Mouse (Mus musculus) myocyte (in vitro differentiated cells): Measurements from ENCODE around the gene Klf9.

Source experiments
- MYOD1 ChIP-seq, 3 experiments: IDR thresholded peaks; one replicate each; pipeline ENCODE4 v1.6.1; 2011; ENCODE audit warnings: control low read depth in 2 of 3, low read depth in 2 of 3, mild to moderate bottlenecking in 2 of 3, moderate library complexity in 1 of 3; ENCODE audit not compliant: insufficient read length in 2 of 3, control insufficient read depth in 1 of 3
- POLR2A ChIP-seq: IDR thresholded peaks from one replicate; pipeline ENCODE4 v1.6.1; 2011; ENCODE audit warnings: low read depth, mild to moderate bottlenecking, control low read depth, moderate library complexity; ENCODE audit not compliant: insufficient read length
- USF1 ChIP-seq: IDR thresholded peaks from one replicate; pipeline ENCODE4 v1.6.1; 2011; ENCODE audit warnings: low read depth, mild to moderate bottlenecking, control low read depth, moderate library complexity

GRCm38 (mm10) chr19:23170476-23170875, 29.4 kb downstream of the Klf9 start:
- no peak for TF ChIP-seq MYOD1 (IDR thresholded peaks at IDR 0.05; ENCODE audit: control insufficient read depth in 1 of 3, insufficient read length in 2 of 3, low read depth in 2 of 3)
- no peak for TF ChIP-seq USF1
- TF ChIP-seq POLR2A: no peak
